Mouse (Mus musculus): ENCODE results near the gene Kif7. TPM values are rescaled to one million over a fixed set of nuclear protein-coding genes. Genes with fewer than 3 reads are reported as not detected.

The Kif7 gene
- polyA plus RNA-seq, 1 experiment from 2014 or later, result 1.2 TPM

- Histone ChIP-seq H3K36me3 (ENCODE audit: control insufficient read depth, insufficient read depth, low read length) (no peaks in the 10 kb centered on the region), H3K4me2 (ENCODE audit: low read depth, low read length) (no peak overlapping the region), H3K9me3 (ENCODE audit: control insufficient read depth, low read length) (no peaks in the 10 kb centered on the region), H3K4me1 (ENCODE audit: control insufficient read depth, insufficient read depth, low read length) (0 out of 2 replicates have a peak, but pooled peaks cover 7% of the 10 kb centered on the region), H3K4me3 (ENCODE audit: low read length) (no peak overlapping the region), H3K27me3 (replicated peaks; ENCODE audit: control insufficient read depth, insufficient read depth, low read length) (no peaks in the 10 kb centered on the region), H3K9ac (ENCODE audit: low read depth, low read length) (no peak overlapping the region), H3K27ac (ENCODE audit: low read length) (no peak overlapping the region)
- ATAC-seq, result no peak
- WGBS, result 82% methylated on average over 9 of the region's 9 CpGs
Observed at GRCm38 (mm10) chr7:79744051-79744450, 28.5 kb upstream of the Kif7 start.

- H3K9me3 ChIP-seq (ENCODE audit: control insufficient read depth, low read length), result no peaks in the 10 kb centered on the region
- peak within 1 kb of the TSS; percentile 95 for H3K4me2 ChIP-seq (ENCODE audit: low read depth, low read length)
- H3K4me3 ChIP-seq (ENCODE audit: low read length), result peak within 1 kb of the TSS; percentile 72
- peak within 1 kb of the TSS; percentile 76 for H3K9ac ChIP-seq (ENCODE audit: low read depth, low read length)
- peak; percentile 90 for ATAC-seq
- H3K36me3 ChIP-seq (ENCODE audit: control insufficient read depth, insufficient read depth, low read length), result no peaks in the 10 kb centered on the region
- H3K27ac ChIP-seq (ENCODE audit: low read length), result no peak within 1 kb of the TSS
- H3K4me1 ChIP-seq (ENCODE audit: control insufficient read depth, insufficient read depth, low read length), result 0 out of 2 replicates have a peak, but pooled peaks cover 7% of the 10 kb centered on the region
- no peaks in the 10 kb centered on the region for H3K27me3 ChIP-seq (replicated peaks; ENCODE audit: control insufficient read depth, insufficient read depth, low read length)
- whole genome bisulfite sequencing, result 2% methylated on average over 46 of the region's 46 CpGs
Observed at GRCm38 (mm10) chr7:79742659-79743536, 27.4 kb upstream of the Kif7 start, which contains the start of the genes Pex11a and Wdr93. Gene Pex11a (minus strand): TSS chr7:79743131. Gene Wdr93 (plus strand): TSS chr7:79743163.

GRCm38 (mm10) chr7:79742277-79742658 is 26.7 kb upstream of the Kif7 start:
- ATAC-seq, result no peak
- WGBS, result 16% methylated on average over 11 of the region's 11 CpGs
- Histone ChIP-seq H3K27me3 (replicated peaks; ENCODE audit: control insufficient read depth, insufficient read depth, low read length) (no peaks in the 10 kb centered on the region), H3K4me1 (ENCODE audit: control insufficient read depth, insufficient read depth, low read length) (0 out of 2 replicates have a peak, but pooled peaks cover 7% of the 10 kb centered on the region), H3K4me2 (ENCODE audit: low read depth, low read length) (peak overlapping the region; percentile 95), H3K9me3 (ENCODE audit: control insufficient read depth, low read length) (no peaks in the 10 kb centered on the region), H3K36me3 (ENCODE audit: control insufficient read depth, insufficient read depth, low read length) (no peaks in the 10 kb centered on the region), H3K9ac (ENCODE audit: low read depth, low read length) (peak overlapping the region; percentile 76), H3K27ac (ENCODE audit: low read length) (no peak overlapping the region), H3K4me3 (ENCODE audit: low read length) (peak overlapping the region; percentile 72)

GRCm38 (mm10) chr7:79740279-79740678 is 24.8 kb upstream of the Kif7 start:
- Histone ChIP-seq H3K4me3 (ENCODE audit: low read length) (no peak overlapping the region), H3K4me1 (ENCODE audit: control insufficient read depth, insufficient read depth, low read length) (0 out of 2 replicates have a peak, but pooled peaks cover 7% of the 10 kb centered on the region), H3K4me2 (ENCODE audit: low read depth, low read length) (no peak overlapping the region), H3K9ac (ENCODE audit: low read depth, low read length) (no peak overlapping the region), H3K9me3 (ENCODE audit: control insufficient read depth, low read length) (no peaks in the 10 kb centered on the region), H3K36me3 (ENCODE audit: control insufficient read depth, insufficient read depth, low read length) (no peaks in the 10 kb centered on the region), H3K27ac (ENCODE audit: low read length) (no peak overlapping the region), H3K27me3 (replicated peaks; ENCODE audit: control insufficient read depth, insufficient read depth, low read length) (no peaks in the 10 kb centered on the region)
- no peak for ATAC-seq
- 78% methylated on average over 4 of the region's 4 CpGs for WGBS

GRCm38 (mm10) chr7:79738913-79739312 is 23.4 kb upstream of the Kif7 start:
- H3K27me3 ChIP-seq (replicated peaks; ENCODE audit: control insufficient read depth, insufficient read depth, low read length), result no peaks in the 10 kb centered on the region
- ATAC-seq, result no peak
- H3K4me3 ChIP-seq (ENCODE audit: low read length), result no peak overlapping the region
- no peak overlapping the region for H3K9ac ChIP-seq (ENCODE audit: low read depth, low read length)
- 87% methylated on average over 2 of the region's 2 CpGs for WGBS
- no peaks in the 10 kb centered on the region for H3K36me3 ChIP-seq (ENCODE audit: control insufficient read depth, insufficient read depth, low read length)
- peaks cover 14% of the 10 kb centered on the region; the same call in 1 of the 2 replicates for H3K4me1 ChIP-seq (ENCODE audit: control insufficient read depth, insufficient read depth, low read length)
- H3K27ac ChIP-seq (ENCODE audit: low read length), result no peak overlapping the region
- no peaks in the 10 kb centered on the region for H3K9me3 ChIP-seq (ENCODE audit: control insufficient read depth, low read length)
- H3K4me2 ChIP-seq (ENCODE audit: low read depth, low read length), result no peak overlapping the region

- Histone ChIP-seq H3K36me3 (ENCODE audit: control insufficient read depth, insufficient read depth, low read length) (no peaks in the 10 kb centered on the region), H3K4me1 (ENCODE audit: control insufficient read depth, insufficient read depth, low read length) (peaks cover 9% of the 10 kb centered on the region; the same call in 1 of the 2 replicates), H3K27me3 (replicated peaks; ENCODE audit: control insufficient read depth, insufficient read depth, low read length) (no peaks in the 10 kb centered on the region), H3K4me3 (ENCODE audit: low read length) (no peak overlapping the region), H3K9me3 (ENCODE audit: control insufficient read depth, low read length) (no peaks in the 10 kb centered on the region), H3K9ac (ENCODE audit: low read depth, low read length) (no peak overlapping the region), H3K4me2 (ENCODE audit: low read depth, low read length) (no peak overlapping the region), H3K27ac (ENCODE audit: low read length) (no peak overlapping the region)
- 85% methylated on average over 14 of the region's 14 CpGs for WGBS
- no peak for ATAC-seq
Observed at GRCm38 (mm10) chr7:79736511-79736910, 21.0 kb upstream of the Kif7 start.

- peaks cover 2% of the 10 kb centered on the region; the same call in 1 of the 2 replicates for H3K27me3 ChIP-seq (replicated peaks; ENCODE audit: control insufficient read depth, insufficient read depth, low read length)
- peak overlapping the region; percentile 14; the same call in 1 of the 2 replicates for H3K4me2 ChIP-seq (ENCODE audit: low read depth, low read length)
- no peak overlapping the region for H3K4me3 ChIP-seq (ENCODE audit: low read length)
- peak; percentile 95 for ATAC-seq
- H3K27ac ChIP-seq (ENCODE audit: low read length), result peak overlapping the region; percentile 67
- H3K9me3 ChIP-seq (ENCODE audit: control insufficient read depth, low read length), result no peaks in the 10 kb centered on the region
- H3K4me1 ChIP-seq (ENCODE audit: control insufficient read depth, insufficient read depth, low read length), result peaks cover 9% of the 10 kb centered on the region; the same call in 1 of the 2 replicates
- H3K36me3 ChIP-seq (ENCODE audit: control insufficient read depth, insufficient read depth, low read length), result no peaks in the 10 kb centered on the region
- WGBS, result 63% methylated on average over 8 of the region's 8 CpGs
- no peak overlapping the region for H3K9ac ChIP-seq (ENCODE audit: low read depth, low read length)
Observed at GRCm38 (mm10) chr7:79734563-79734962, 19.0 kb upstream of the Kif7 start.

- WGBS, result 66% methylated on average over 4 of the region's 4 CpGs
- Histone ChIP-seq H3K27ac (ENCODE audit: low read length) (no peak within 1 kb of the TSS), H3K4me2 (ENCODE audit: low read depth, low read length) (no peak within 1 kb of the TSS), H3K9me3 (ENCODE audit: control insufficient read depth, low read length) (no peaks in the 10 kb centered on the region), H3K4me1 (ENCODE audit: control insufficient read depth, insufficient read depth, low read length) (peaks cover 9% of the 10 kb centered on the region; the same call in 1 of the 2 replicates), H3K36me3 (ENCODE audit: control insufficient read depth, insufficient read depth, low read length) (no peaks in the 10 kb centered on the region), H3K4me3 (ENCODE audit: low read length) (no peak within 1 kb of the TSS), H3K9ac (ENCODE audit: low read depth, low read length) (no peak within 1 kb of the TSS), H3K27me3 (replicated peaks; ENCODE audit: control insufficient read depth, insufficient read depth, low read length) (peaks cover 2% of the 10 kb centered on the region; the same call in 1 of the 2 replicates)
- no peak for ATAC-seq
Observed at GRCm38 (mm10) chr7:79732622-79733021, 17.1 kb upstream of the Kif7 start, which contains the start of gene Plin1. Gene Plin1 (minus strand): TSS chr7:79732903.

GRCm38 (mm10) chr7:79731438-79731837 is 15.9 kb upstream of the Kif7 start:
- Histone ChIP-seq H3K4me3 (ENCODE audit: low read length) (no peak overlapping the region), H3K36me3 (ENCODE audit: control insufficient read depth, insufficient read depth, low read length) (no peaks in the 10 kb centered on the region), H3K9ac (ENCODE audit: low read depth, low read length) (no peak overlapping the region), H3K4me2 (ENCODE audit: low read depth, low read length) (no peak overlapping the region), H3K4me1 (ENCODE audit: control insufficient read depth, insufficient read depth, low read length) (peaks cover 9% of the 10 kb centered on the region; the same call in 1 of the 2 replicates), H3K9me3 (ENCODE audit: control insufficient read depth, low read length) (no peaks in the 10 kb centered on the region), H3K27me3 (replicated peaks; ENCODE audit: control insufficient read depth, insufficient read depth, low read length) (peaks cover 2% of the 10 kb centered on the region; the same call in 1 of the 2 replicates), H3K27ac (ENCODE audit: low read length) (no peak overlapping the region)
- no peak for ATAC-seq
- WGBS, result 84% methylated on average over 13 of the region's 13 CpGs

Data from intestine, embryonic 16.5 days (tissue).